Mouse (Mus musculus): ENCODE measurements around the gene Tm9sf1. TPM values are rescaled to one million over a fixed set of nuclear protein-coding genes. Genes with fewer than 3 reads are reported as not detected.

Tm9sf1 gene
- total RNA-seq, 2 experiments from 2014 or later = 15.8 to 17.6 TPM

GRCm38 (mm10) chr14:55634874-55635522 is 8.6 kb downstream of the Tm9sf1 start:
- DNase-seq = peak; percentile 37

- no peak for DNase-seq
These were observed 14.3 kb downstream of the Tm9sf1 start for GRCm38 (mm10) chr14:55629312-55629711.

- no peak for DNase-seq
These were observed 15.4 kb downstream of the Tm9sf1 start for GRCm38 (mm10) chr14:55628077-55628827.

GRCm38 (mm10) chr14:55618486-55619195 is 25.0 kb downstream of the Tm9sf1 start:
- no peak for DNase-seq

GRCm38 (mm10) chr14:55617822-55618221 is 25.8 kb downstream of the Tm9sf1 start, which contains the start of gene Rec8:
Rec8 (plus strand) TSS chr14:55618037.
- no peak for DNase-seq

GRCm38 (mm10) chr14:55616844-55617243 is 26.8 kb downstream of the Tm9sf1 start:
- no peak for DNase-seq

GRCm38 (mm10) chr14:55615876-55616275 is 27.7 kb downstream of the Tm9sf1 start:
- DNase-seq = no peak

GRCm38 (mm10) chr14:55614565-55615178 is 28.9 kb downstream of the Tm9sf1 start:
- no peak for DNase-seq

- no peak for DNase-seq
These were observed 30.3 kb downstream of the Tm9sf1 start for GRCm38 (mm10) chr14:55613346-55613745.

GRCm38 (mm10) chr14:55608339-55608738 is 35.3 kb downstream of the Tm9sf1 start:
- DNase-seq = no peak

GRCm38 (mm10) chr14:55605743-55606459 is 37.7 kb downstream of the Tm9sf1 start:
- no peak for DNase-seq

- DNase-seq = no peak
These were observed 38.8 kb downstream of the Tm9sf1 start for GRCm38 (mm10) chr14:55604823-55605222.

GRCm38 (mm10) chr14:55603633-55604576 is 39.7 kb downstream of the Tm9sf1 start:
- DNase-seq = peak; percentile 87

- DNase-seq = no peak
These were observed 40.4 kb downstream of the Tm9sf1 start, which contains the start of gene Irf9 for GRCm38 (mm10) chr14:55603271-55603632. Irf9 (plus strand) TSS chr14:55603571.

- no peak for DNase-seq
These were observed 44.9 kb downstream of the Tm9sf1 start for GRCm38 (mm10) chr14:55598521-55599390.

- no peak for DNase-seq
These were observed 47.4 kb downstream of the Tm9sf1 start for GRCm38 (mm10) chr14:55596036-55596690.

- DNase-seq = no peak
These were observed 51.4 kb downstream of the Tm9sf1 start for GRCm38 (mm10) chr14:55592226-55592625.

- DNase-seq = peak; percentile 97
These were observed 52.2 kb downstream of the Tm9sf1 start, which contains the start of gene Rnf31 for GRCm38 (mm10) chr14:55591331-55591891. Rnf31 (plus strand) TSS chr14:55591708.
